Mouse (Mus musculus) kidney, embryonic 16.5 days (tissue): ENCODE measurements around the gene Unc13c. TPM values are rescaled to one million over a fixed set of nuclear protein-coding genes. Genes with fewer than 3 reads are reported as not detected.
A peak's percentile ranks its signal among the peaks of the same experiment; 100 is the strongest.

Source experiments
- ATAC-seq: fragments of 200-750 bp; cut with Nextera tagmentation; 2 replicates; pipeline ENCODE4 v1.8.0; 2017; ENCODE audit warnings: moderate TSS enrichment; ENCODE audit not compliant: low FRiP score, low TSS enrichment
- H3K27ac ChIP-seq: fragments of 300-500 bp; sonication (generic); 2 replicates; pipeline ENCODE4 v1.5.1; 2014; ENCODE audit warnings: low read length
- H3K27me3 ChIP-seq: fragments of 300-500 bp; sonication (generic); 2 replicates; pipeline ENCODE4 v1.6.1; 2014; ENCODE audit warnings: low read length, control low read depth, mixed read lengths; ENCODE audit not compliant: insufficient read depth
- H3K36me3 ChIP-seq: fragments of 300-500 bp; sonication (generic); 2 replicates; pipeline ENCODE4 v1.6.1; 2014; ENCODE audit warnings: low read length, control low read depth, mixed read lengths; ENCODE audit not compliant: insufficient read depth
- H3K4me1 ChIP-seq: fragments of 300-500 bp; sonication (generic); 2 replicates; pipeline ENCODE4 v1.6.1; 2014; ENCODE audit warnings: low read length, control low read depth, mixed read lengths; ENCODE audit not compliant: insufficient read depth
- H3K4me2 ChIP-seq: fragments of 300-500 bp; sonication (generic); replicated peaks from 2 replicates; pipeline ENCODE4 v1.6.1; 2014; ENCODE audit warnings: low read depth, low read length
- H3K4me3 ChIP-seq: fragments of 300-500 bp; sonication (generic); 2 replicates; pipeline ENCODE4 v1.5.1; 2014; ENCODE audit warnings: mild to moderate bottlenecking, low read length
- H3K9ac ChIP-seq: fragments of 300-500 bp; sonication (generic); replicated peaks from 2 replicates; pipeline ENCODE4 v1.6.1; 2014; ENCODE audit warnings: low read length
- H3K9me3 ChIP-seq: fragments of 300-500 bp; sonication (generic); 2 replicates; pipeline ENCODE4 v1.6.1; 2016; ENCODE audit warnings: low read length, control low read depth
- WGBS: fragments of 180-500 bp; shearing (Covaris S2); extraction: QIAGEN DNeasy Blood & Tissue Kit; methylation state at CpG from one replicate; pipeline ENCODE4 v1.1.7; 2014; 5-methylcytosine and 5-hydroxymethylcytosine counted together
- polyA plus RNA-seq: library from polyadenylated mRNA; unstranded; fragments of >200 nt; fragmentation: Nextera tagmentation; extraction: Ambion mirVana; gene quantifications from 2 replicates; pipeline ENCODE4 v1.2.1, GENCODE M21; 2015

The Unc13c gene
- polyA plus RNA-seq, 1 experiment from 2014 or later = 0.41 TPM

DNA sequence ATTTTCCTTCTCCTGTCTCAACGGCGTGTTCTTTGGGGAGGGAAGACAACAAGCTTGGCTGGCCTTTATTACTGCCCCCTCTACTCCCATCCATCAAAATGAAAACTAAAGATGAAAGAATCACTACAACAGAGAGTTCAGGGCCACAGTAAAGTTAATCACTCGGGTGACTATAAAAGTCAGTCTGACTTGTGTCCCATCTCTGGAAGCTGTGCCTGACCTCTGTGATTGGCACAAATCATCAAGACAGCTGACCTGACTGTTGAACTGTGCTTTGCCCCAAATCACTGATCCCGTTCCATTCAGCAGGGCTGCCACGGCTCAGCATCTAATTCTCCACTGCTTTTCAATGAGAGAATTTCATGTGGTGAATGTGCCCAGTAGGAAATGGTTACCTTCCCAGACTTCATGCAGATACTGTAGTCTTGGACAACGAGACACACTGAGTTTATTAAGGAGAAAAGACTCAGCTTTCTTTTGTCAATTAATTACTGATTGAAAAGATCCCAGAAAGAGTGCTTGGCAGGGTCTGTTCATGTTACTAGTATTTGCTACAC, 297.0 kb downstream of the Unc13c start:
- H3K4me2 ChIP-seq = no peak overlapping the region
- H3K4me1 ChIP-seq = 0 out of 2 replicates have a peak, but pooled peaks cover 3% of the 10 kb centered on the region
- H3K4me3 ChIP-seq = no peak overlapping the region
- H3K36me3 ChIP-seq = no peaks in the 10 kb centered on the region
- peaks cover 23% of the 10 kb centered on the region; the same call in 1 of the 2 replicates for H3K27me3 ChIP-seq
- WGBS = 17% methylated on average over 6 of the region's 6 CpGs
- no peak overlapping the region for H3K9ac ChIP-seq
- H3K9me3 ChIP-seq = no peaks in the 10 kb centered on the region
- peak; percentile 59; the same call in 1 of the 2 replicates for ATAC-seq
- H3K27ac ChIP-seq = no peak overlapping the region

- no peak for ATAC-seq
- 0 out of 2 replicates have a peak, but pooled peaks cover 3% of the 10 kb centered on the region for H3K4me1 ChIP-seq
- WGBS = 73% methylated on average over 2 of the region's 2 CpGs
Observed at GRCm38 (mm10) chr9:73670040-73670439, 298.7 kb downstream of the Unc13c start.

GRCm38 (mm10) chr9:73662839-73663238, 305.9 kb downstream of the Unc13c start:
- no peaks in the 10 kb centered on the region for H3K36me3 ChIP-seq
- H3K9me3 ChIP-seq = peaks cover 5% of the 10 kb centered on the region
- no peak overlapping the region for H3K4me3 ChIP-seq
- 88% methylated on average over 7 of the region's 7 CpGs for WGBS
- H3K27ac ChIP-seq = no peak overlapping the region
- no peak overlapping the region for H3K9ac ChIP-seq
- no peak overlapping the region for H3K4me2 ChIP-seq
- H3K4me1 ChIP-seq = no peaks in the 10 kb centered on the region
- peaks cover 15% of the 10 kb centered on the region for H3K27me3 ChIP-seq
- no peak for ATAC-seq

More at GRCm38 (mm10) chr9:73670040-73670439, 298.7 kb downstream of the Unc13c start:
- Histone ChIP-seq H3K4me3 (no peak overlapping the region), H3K9me3 (no peaks in the 10 kb centered on the region), H3K27me3 (peaks cover 24% of the 10 kb centered on the region), H3K27ac (no peak overlapping the region), H3K36me3 (no peaks in the 10 kb centered on the region), H3K9ac (no peak overlapping the region), H3K4me2 (no peak overlapping the region)

DNA sequence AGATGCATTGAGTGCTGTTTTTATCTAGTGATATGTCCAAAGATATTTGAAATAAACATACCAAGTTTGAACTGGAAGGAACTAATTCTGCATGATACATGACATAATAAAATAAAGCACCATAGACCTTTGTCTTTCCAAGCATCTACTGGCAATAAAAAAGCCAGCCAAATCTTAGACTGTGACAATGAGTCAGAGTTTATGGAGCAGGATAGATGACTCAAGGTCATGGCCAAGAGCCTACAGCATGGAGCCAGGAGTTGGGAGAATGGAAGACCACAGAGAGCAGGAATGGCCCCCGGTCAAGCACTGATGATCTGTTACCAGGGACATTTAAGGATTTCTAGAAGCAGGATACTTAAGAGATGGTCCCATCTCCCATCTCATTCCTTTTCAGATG, 319.7 kb downstream of the Unc13c start:
- Histone ChIP-seq H3K4me3 (no peak overlapping the region), H3K9ac (no peak overlapping the region), H3K27me3 (no peaks in the 10 kb centered on the region), H3K36me3 (no peaks in the 10 kb centered on the region), H3K9me3 (peaks cover 5% of the 10 kb centered on the region; the same call in 1 of the 2 replicates), H3K4me2 (no peak overlapping the region), H3K27ac (no peak overlapping the region), H3K4me1 (no peaks in the 10 kb centered on the region)
- WGBS = 88% methylated on average over 1 of the region's 1 CpGs
- ATAC-seq = peak; percentile 67; the same call in 1 of the 2 replicates

- ATAC-seq = no peak
- H3K4me3 ChIP-seq = no peak overlapping the region
- H3K9ac ChIP-seq = no peak overlapping the region
- no peak overlapping the region for H3K4me2 ChIP-seq
- WGBS = 97% methylated on average over 1 of the region's 1 CpGs
- H3K36me3 ChIP-seq = no peaks in the 10 kb centered on the region
- H3K27me3 ChIP-seq = peaks cover 2% of the 10 kb centered on the region; the same call in 1 of the 2 replicates
- no peak overlapping the region for H3K27ac ChIP-seq
- no peaks in the 10 kb centered on the region for H3K9me3 ChIP-seq
- H3K4me1 ChIP-seq = no peaks in the 10 kb centered on the region
Observed at GRCm38 (mm10) chr9:73638119-73638518, 330.6 kb downstream of the Unc13c start.

DNA sequence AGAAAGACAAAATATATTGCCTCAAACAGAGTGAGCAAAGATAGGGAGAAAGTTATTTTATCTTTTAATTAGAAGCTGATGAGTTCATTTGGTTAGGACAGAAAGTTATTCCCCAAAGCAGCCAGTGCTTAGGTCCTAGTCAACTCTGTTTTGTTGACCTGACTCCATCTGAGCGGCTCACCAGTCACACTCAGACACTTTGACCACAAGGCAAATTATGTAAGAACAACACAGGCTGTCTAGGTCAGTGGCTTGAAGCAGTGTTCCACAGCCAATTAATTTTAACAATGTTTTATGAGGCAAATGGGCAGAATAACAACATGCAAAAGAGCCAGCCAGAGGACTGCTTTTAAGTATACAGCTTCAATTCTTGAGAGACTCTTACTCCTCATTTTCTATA, 343.6 kb downstream of the Unc13c start:
- 21% methylated on average over 1 of the region's 1 CpGs for WGBS
- ATAC-seq = no peak
- Histone ChIP-seq H3K36me3 (no peaks in the 10 kb centered on the region), H3K27ac (no peak overlapping the region), H3K4me3 (no peak overlapping the region), H3K4me1 (no peaks in the 10 kb centered on the region), H3K9ac (no peak overlapping the region), H3K4me2 (no peak overlapping the region), H3K9me3 (no peaks in the 10 kb centered on the region), H3K27me3 (no peaks in the 10 kb centered on the region; the same call in 1 of the 2 replicates)

GRCm38 (mm10) chr9:73612896-73613295, 355.9 kb downstream of the Unc13c start:
- ATAC-seq = no peak
- 0 out of 2 replicates have a peak, but pooled peaks cover 2% of the 10 kb centered on the region for H3K9me3 ChIP-seq
- H3K36me3 ChIP-seq = no peaks in the 10 kb centered on the region
- H3K4me2 ChIP-seq = no peak overlapping the region
- H3K4me3 ChIP-seq = no peak overlapping the region
- no peaks in the 10 kb centered on the region for H3K27me3 ChIP-seq
- no peaks in the 10 kb centered on the region for H3K4me1 ChIP-seq
- H3K9ac ChIP-seq = no peak overlapping the region
- H3K27ac ChIP-seq = no peak overlapping the region
- WGBS = 87% methylated on average over 4 of the region's 4 CpGs

- H3K4me3 ChIP-seq = no peak overlapping the region
- H3K27ac ChIP-seq = no peak overlapping the region
- no peaks in the 10 kb centered on the region for H3K36me3 ChIP-seq
- H3K9ac ChIP-seq = no peak overlapping the region
- H3K4me2 ChIP-seq = no peak overlapping the region
- no peaks in the 10 kb centered on the region for H3K27me3 ChIP-seq
- no peaks in the 10 kb centered on the region for H3K9me3 ChIP-seq
- no peak for ATAC-seq
- 69% methylated on average over 1 of the region's 1 CpGs for WGBS
- no peaks in the 10 kb centered on the region for H3K4me1 ChIP-seq
Observed at GRCm38 (mm10) chr9:73603921-73604320, 364.8 kb downstream of the Unc13c start.

GRCm38 (mm10) chr9:73565558-73565957, 403.2 kb downstream of the Unc13c start:
- Histone ChIP-seq H3K36me3 (no peaks in the 10 kb centered on the region), H3K27ac (no peak overlapping the region), H3K4me2 (no peak overlapping the region), H3K9me3 (no peaks in the 10 kb centered on the region), H3K4me3 (no peak overlapping the region), H3K4me1 (no peaks in the 10 kb centered on the region), H3K9ac (no peak overlapping the region), H3K27me3 (peaks cover 6% of the 10 kb centered on the region; the same call in 1 of the 2 replicates)
- ATAC-seq = no peak
- 62% methylated on average over 4 of the region's 4 CpGs for WGBS

DNA sequence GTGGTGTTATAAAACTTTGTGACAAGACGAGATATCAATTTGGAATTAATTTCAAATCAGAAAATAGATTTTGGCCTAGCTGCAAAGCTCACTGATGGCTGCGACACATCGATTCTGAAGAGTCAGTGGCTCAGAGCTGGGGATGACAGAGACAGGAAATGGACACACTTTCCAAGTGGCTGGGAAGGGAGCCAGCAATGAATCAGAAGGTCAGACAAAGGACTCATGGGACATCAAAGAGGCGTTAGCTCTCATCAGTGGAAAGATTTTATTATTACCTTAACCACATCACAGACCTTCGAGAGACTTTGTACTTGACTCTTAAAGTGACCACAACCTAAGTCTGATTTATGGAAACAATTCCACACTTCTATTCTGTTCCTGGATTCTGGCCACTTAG, 408.7 kb downstream of the Unc13c start:
- Histone ChIP-seq H3K4me1 (0 out of 2 replicates have a peak, but pooled peaks cover 2% of the 10 kb centered on the region), H3K4me2 (no peak overlapping the region), H3K9ac (no peak overlapping the region), H3K36me3 (no peaks in the 10 kb centered on the region), H3K27ac (no peak overlapping the region), H3K27me3 (peaks cover 6% of the 10 kb centered on the region; the same call in 1 of the 2 replicates), H3K4me3 (no peak overlapping the region), H3K9me3 (no peaks in the 10 kb centered on the region)
- ATAC-seq = no peak
- 27% methylated on average over 5 of the region's 5 CpGs for WGBS
